Mouse (Mus musculus) forebrain, embryonic 10.5 days (tissue): ENCODE results near the gene Smc1b. TPM values are rescaled to one million over a fixed set of nuclear protein-coding genes. Genes with fewer than 3 reads are reported as not detected.

Experiments
- DNase-seq: peaks from one replicate; pipeline ENCODE4 v3.0.0-alpha.2; 2017; ENCODE audit warnings: low spot score; ENCODE audit errors: extremely low spot score
- H3K27ac ChIP-seq: fragments of 300-500 bp; sonication (generic); 2 replicates; pipeline ENCODE4 v1.5.1; 2016; ENCODE audit warnings: mild to moderate bottlenecking
- H3K27me3 ChIP-seq: fragments of 300-500 bp; sonication (generic); 2 replicates; pipeline ENCODE4 v1.6.1; 2016; ENCODE audit warnings: mild to moderate bottlenecking; ENCODE audit not compliant: poor library complexity, severe bottlenecking
- H3K36me3 ChIP-seq: fragments of 300-500 bp; sonication (generic); replicated peaks from 2 replicates; pipeline ENCODE4 v1.6.1; 2016; ENCODE audit warnings: mild to moderate bottlenecking, moderate library complexity
- H3K4me1 ChIP-seq: fragments of 300-500 bp; sonication (generic); 2 replicates; pipeline ENCODE4 v1.6.1; 2016
- H3K4me3 ChIP-seq: fragments of 300-500 bp; sonication (generic); 2 replicates; pipeline ENCODE4 v1.5.1; 2016; ENCODE audit warnings: mild to moderate bottlenecking, moderate library complexity
- H3K9me3 ChIP-seq: fragments of 300-500 bp; sonication (generic); 2 replicates; pipeline ENCODE4 v1.6.1; 2016; ENCODE audit warnings: mild to moderate bottlenecking, moderate library complexity
- WGBS: fragments of 180-500 bp; shearing (Covaris S2); methylation state at CpG from one replicate; pipeline ENCODE4 v1.1.7; 2016; 5-methylcytosine and 5-hydroxymethylcytosine counted together
- polyA plus RNA-seq: library from polyadenylated mRNA; unstranded; fragments of >200 nt; fragmentation: Nextera tagmentation; extraction: Ambion mirVana; gene quantifications from 2 replicates; pipeline ENCODE4 v1.2.1, GENCODE M21; 2016

Smc1b gene
- polyA plus RNA-seq, 1 experiment from 2014 or later, result 0.06 TPM

GRCm38 (mm10) chr15:85161416-85161815 is 29.7 kb upstream of the Smc1b start:
- Histone ChIP-seq H3K27me3 (peaks cover 4% of the 10 kb centered on the region; the same call in 1 of the 2 replicates), H3K4me3 (no peak overlapping the region), H3K27ac (no peak overlapping the region), H3K4me1 (peaks cover 33% of the 10 kb centered on the region), H3K9me3 (peaks cover 4% of the 10 kb centered on the region; the same call in 1 of the 2 replicates), H3K36me3 (no peaks in the 10 kb centered on the region)
- no peak for DNase-seq

GRCm38 (mm10) chr15:85156198-85156597 is 24.4 kb upstream of the Smc1b start:
- Histone ChIP-seq H3K9me3 (peaks cover 4% of the 10 kb centered on the region; the same call in 1 of the 2 replicates), H3K36me3 (no peaks in the 10 kb centered on the region), H3K27me3 (peaks cover 7% of the 10 kb centered on the region; the same call in 1 of the 2 replicates), H3K27ac (no peak overlapping the region), H3K4me3 (no peak overlapping the region), H3K4me1 (0 out of 2 replicates have a peak, but pooled peaks cover 6% of the 10 kb centered on the region)
- DNase-seq, result no peak
- WGBS, result 72% methylated on average over 4 of the region's 4 CpGs

GRCm38 (mm10) chr15:85154091-85154490 is 22.3 kb upstream of the Smc1b start:
- Histone ChIP-seq H3K27me3 (peaks cover 7% of the 10 kb centered on the region; the same call in 1 of the 2 replicates), H3K27ac (no peak overlapping the region), H3K36me3 (no peaks in the 10 kb centered on the region), H3K4me3 (no peak overlapping the region), H3K4me1 (0 out of 2 replicates have a peak, but pooled peaks cover 6% of the 10 kb centered on the region), H3K9me3 (peaks cover 4% of the 10 kb centered on the region; the same call in 1 of the 2 replicates)
- 92% methylated on average over 3 of the region's 3 CpGs for whole genome bisulfite sequencing
- no peak for DNase-seq

- DNase-seq, result no peak
- Histone ChIP-seq H3K36me3 (no peaks in the 10 kb centered on the region), H3K9me3 (no peaks in the 10 kb centered on the region; the same call in 1 of the 2 replicates), H3K4me3 (no peak overlapping the region), H3K27me3 (peaks cover 7% of the 10 kb centered on the region; the same call in 1 of the 2 replicates), H3K4me1 (peaks cover 10% of the 10 kb centered on the region), H3K27ac (no peak overlapping the region)
- WGBS, result 74% methylated on average over 3 of the region's 3 CpGs
Measured at GRCm38 (mm10) chr15:85152577-85152976, 20.8 kb upstream of the Smc1b start.

GRCm38 (mm10) chr15:85151433-85151918 is 19.7 kb upstream of the Smc1b start:
- 39% methylated on average over 13 of the region's 13 CpGs for WGBS
- Histone ChIP-seq H3K36me3 (no peaks in the 10 kb centered on the region), H3K27ac (no peak overlapping the region), H3K4me3 (no peak overlapping the region), H3K27me3 (peaks cover 7% of the 10 kb centered on the region; the same call in 1 of the 2 replicates), H3K9me3 (no peaks in the 10 kb centered on the region), H3K4me1 (peaks cover 10% of the 10 kb centered on the region)
- DNase-seq, result peak; percentile 80

- peaks cover 5% of the 10 kb centered on the region for H3K4me1 ChIP-seq
- no peaks in the 10 kb centered on the region for H3K9me3 ChIP-seq
- H3K27ac ChIP-seq, result no peak overlapping the region
- H3K4me3 ChIP-seq, result no peak overlapping the region
- no peak for DNase-seq
- WGBS, result 95% methylated on average over 5 of the region's 5 CpGs
- no peaks in the 10 kb centered on the region for H3K36me3 ChIP-seq
- H3K27me3 ChIP-seq, result no peaks in the 10 kb centered on the region
Measured at GRCm38 (mm10) chr15:85144249-85144648, 12.5 kb upstream of the Smc1b start.

- WGBS, result 95% methylated on average over 1 of the region's 1 CpGs
- Histone ChIP-seq H3K27me3 (no peaks in the 10 kb centered on the region), H3K4me3 (no peak overlapping the region), H3K4me1 (peaks cover 5% of the 10 kb centered on the region), H3K27ac (no peak overlapping the region), H3K36me3 (no peaks in the 10 kb centered on the region), H3K9me3 (no peaks in the 10 kb centered on the region)
- DNase-seq, result no peak
Measured at GRCm38 (mm10) chr15:85143747-85144146, 12.0 kb upstream of the Smc1b start.

GRCm38 (mm10) chr15:85143161-85143560 is 11.4 kb upstream of the Smc1b start:
- 86% methylated on average over 11 of the region's 11 CpGs for WGBS

GRCm38 (mm10) chr15:85142441-85142840 is 10.7 kb upstream of the Smc1b start:
- H3K27me3 ChIP-seq, result no peaks in the 10 kb centered on the region
- WGBS, result 77% methylated on average over 2 of the region's 2 CpGs
- no peaks in the 10 kb centered on the region for H3K36me3 ChIP-seq
- DNase-seq, result no peak
- no peak overlapping the region for H3K27ac ChIP-seq
- no peaks in the 10 kb centered on the region for H3K9me3 ChIP-seq
- H3K4me3 ChIP-seq, result no peak overlapping the region
- H3K4me1 ChIP-seq, result no peaks in the 10 kb centered on the region

More at GRCm38 (mm10) chr15:85143161-85143560, 11.4 kb upstream of the Smc1b start:
- no peaks in the 10 kb centered on the region for H3K27me3 ChIP-seq
- no peak for DNase-seq
- H3K4me3 ChIP-seq, result no peak overlapping the region
- 0 out of 2 replicates have a peak overlapping the region, but pooled peaks have one; percentile 18 for H3K27ac ChIP-seq
- H3K9me3 ChIP-seq, result no peaks in the 10 kb centered on the region
- peaks cover 5% of the 10 kb centered on the region for H3K4me1 ChIP-seq
- H3K36me3 ChIP-seq, result no peaks in the 10 kb centered on the region

- Histone ChIP-seq H3K4me3 (no peak overlapping the region), H3K4me1 (no peaks in the 10 kb centered on the region), H3K9me3 (no peaks in the 10 kb centered on the region), H3K27ac (no peak overlapping the region), H3K36me3 (no peaks in the 10 kb centered on the region), H3K27me3 (no peaks in the 10 kb centered on the region)
- DNase-seq, result no peak
- 94% methylated on average over 10 of the region's 10 CpGs for WGBS
Measured at GRCm38 (mm10) chr15:85141290-85141689, 9.5 kb upstream of the Smc1b start.

GRCm38 (mm10) chr15:85135143-85135542 is 3.4 kb upstream of the Smc1b start:
- Histone ChIP-seq H3K36me3 (no peaks in the 10 kb centered on the region), H3K4me3 (no peak overlapping the region), H3K27me3 (peaks cover 39% of the 10 kb centered on the region), H3K4me1 (peaks cover 21% of the 10 kb centered on the region), H3K27ac (no peak overlapping the region), H3K9me3 (peaks cover 10% of the 10 kb centered on the region)
- WGBS, result 60% methylated on average over 9 of the region's 9 CpGs
- no peak for DNase-seq

- 22% methylated on average over 10 of the region's 10 CpGs for WGBS
- Histone ChIP-seq H3K4me3 (peak overlapping the region; percentile 48), H3K27ac (peak overlapping the region; percentile 81; the same call in 1 of the 2 replicates)
Measured at GRCm38 (mm10) chr15:85132193-85132520, 393 bp upstream of the Smc1b start.

GRCm38 (mm10) chr15:85085641-85086040 is 46.1 kb downstream of the Smc1b start:
- Histone ChIP-seq H3K27ac (no peak overlapping the region), H3K4me3 (no peak overlapping the region), H3K27me3 (no peaks in the 10 kb centered on the region), H3K9me3 (no peaks in the 10 kb centered on the region), H3K36me3 (no peaks in the 10 kb centered on the region), H3K4me1 (no peaks in the 10 kb centered on the region)
- DNase-seq, result no peak
- WGBS, result 75% methylated on average over 1 of the region's 1 CpGs

More at GRCm38 (mm10) chr15:85132193-85132520, 393 bp upstream of the Smc1b start:
- DNase-seq, result no peak
- peaks cover 21% of the 10 kb centered on the region for H3K4me1 ChIP-seq
- H3K27me3 ChIP-seq, result peaks cover 39% of the 10 kb centered on the region
- H3K9me3 ChIP-seq, result peaks cover 10% of the 10 kb centered on the region
- H3K36me3 ChIP-seq, result no peaks in the 10 kb centered on the region
